Mouse (Mus musculus): ENCODE measurements around the gene Srpk2.

Srpk2 gene

GRCm38 (mm10) chr5:23502317-23502937 lies 182.0 kb downstream of the Srpk2 start:
- TF ChIP-seq NANOG (IDR thresholded peaks at IDR 0.05; ENCODE audit: borderline replicate concordance, low read length), result no peak
- TF ChIP-seq CTCF (conservative IDR thresholded peaks at IDR 0.05; ENCODE audit: low read length), result no peak
- no peak for TF ChIP-seq POU5F1 (IDR thresholded peaks at IDR 0.05; ENCODE audit: borderline replicate concordance, low read length)
- H3K36me3 ChIP-seq (ENCODE audit: insufficient read depth, low read length), result peaks cover 51% of the 10 kb centered on the region

GRCm38 (mm10) chr5:23501582-23502316 lies 182.7 kb downstream of the Srpk2 start:
- Histone ChIP-seq H3K9me3 (ENCODE audit: low read length) (no peaks in the 10 kb centered on the region), H3K4me3 (replicated peaks; ENCODE audit: low read length) (no peak overlapping the region), H3K36me3 (ENCODE audit: insufficient read depth, low read length) (peaks cover 57% of the 10 kb centered on the region), H3K27me3 (ENCODE audit: insufficient read depth, low read length) (no peaks in the 10 kb centered on the region), H3K4me1 (replicated peaks; ENCODE audit: low read depth, low read length) (peaks cover 26% of the 10 kb centered on the region)
- no peak for TF ChIP-seq POU5F1 (IDR thresholded peaks at IDR 0.05; ENCODE audit: borderline replicate concordance, low read length)
- TF ChIP-seq CTCF (conservative IDR thresholded peaks at IDR 0.05; ENCODE audit: low read length), result no peak
- TF ChIP-seq NANOG (IDR thresholded peaks at IDR 0.05; ENCODE audit: borderline replicate concordance, low read length), result no peak

More at GRCm38 (mm10) chr5:23502317-23502937, 182.0 kb downstream of the Srpk2 start:
- no peaks in the 10 kb centered on the region for H3K27me3 ChIP-seq (ENCODE audit: insufficient read depth, low read length)
- peaks cover 32% of the 10 kb centered on the region for H3K4me1 ChIP-seq (replicated peaks; ENCODE audit: low read depth, low read length)
- H3K4me3 ChIP-seq (replicated peaks; ENCODE audit: low read length), result peak overlapping the region; percentile 51; the same call in 1 of the 2 replicates
- H3K9me3 ChIP-seq (ENCODE audit: low read length), result no peaks in the 10 kb centered on the region

GRCm38 (mm10) chr5:23500715-23501114 lies 183.7 kb downstream of the Srpk2 start:
- no peaks in the 10 kb centered on the region for H3K27me3 ChIP-seq (ENCODE audit: insufficient read depth, low read length)
- TF ChIP-seq POU5F1 (IDR thresholded peaks at IDR 0.05; ENCODE audit: borderline replicate concordance, low read length), result no peak
- no peak for TF ChIP-seq NANOG (IDR thresholded peaks at IDR 0.05; ENCODE audit: borderline replicate concordance, low read length)
- no peak for TF ChIP-seq CTCF (conservative IDR thresholded peaks at IDR 0.05; ENCODE audit: low read length)
- H3K9me3 ChIP-seq (ENCODE audit: low read length), result no peaks in the 10 kb centered on the region
- H3K4me3 ChIP-seq (replicated peaks; ENCODE audit: low read length), result no peak overlapping the region
- H3K36me3 ChIP-seq (ENCODE audit: insufficient read depth, low read length), result peaks cover 63% of the 10 kb centered on the region
- peaks cover 24% of the 10 kb centered on the region for H3K4me1 ChIP-seq (replicated peaks; ENCODE audit: low read depth, low read length)

- TF ChIP-seq CTCF (conservative IDR thresholded peaks at IDR 0.05; ENCODE audit: low read length), result no peak
- no peak for TF ChIP-seq POU5F1 (IDR thresholded peaks at IDR 0.05; ENCODE audit: borderline replicate concordance, low read length)
- no peak for TF ChIP-seq NANOG (IDR thresholded peaks at IDR 0.05; ENCODE audit: borderline replicate concordance, low read length)
- H3K4me3 ChIP-seq (replicated peaks; ENCODE audit: low read length), result no peak overlapping the region
- peaks cover 24% of the 10 kb centered on the region for H3K4me1 ChIP-seq (replicated peaks; ENCODE audit: low read depth, low read length)
- no peaks in the 10 kb centered on the region for H3K9me3 ChIP-seq (ENCODE audit: low read length)
- H3K36me3 ChIP-seq (ENCODE audit: insufficient read depth, low read length), result peaks cover 72% of the 10 kb centered on the region
- H3K27me3 ChIP-seq (ENCODE audit: insufficient read depth, low read length), result no peaks in the 10 kb centered on the region
Measured at GRCm38 (mm10) chr5:23499257-23499656, 185.2 kb downstream of the Srpk2 start.

GRCm38 (mm10) chr5:23497920-23498319 lies 186.5 kb downstream of the Srpk2 start:
- Histone ChIP-seq H3K4me3 (replicated peaks; ENCODE audit: low read length) (no peak overlapping the region), H3K9me3 (ENCODE audit: low read length) (no peaks in the 10 kb centered on the region), H3K27me3 (ENCODE audit: insufficient read depth, low read length) (no peaks in the 10 kb centered on the region), H3K4me1 (replicated peaks; ENCODE audit: low read depth, low read length) (peaks cover 21% of the 10 kb centered on the region), H3K36me3 (ENCODE audit: insufficient read depth, low read length) (peaks cover 83% of the 10 kb centered on the region)
- TF ChIP-seq CTCF (conservative IDR thresholded peaks at IDR 0.05; ENCODE audit: low read length) (no peak), POU5F1 (IDR thresholded peaks at IDR 0.05; ENCODE audit: borderline replicate concordance, low read length) (no peak), NANOG (IDR thresholded peaks at IDR 0.05; ENCODE audit: borderline replicate concordance, low read length) (no peak)

GRCm38 (mm10) chr5:23496933-23497332 lies 187.5 kb downstream of the Srpk2 start:
- TF ChIP-seq POU5F1 (IDR thresholded peaks at IDR 0.05; ENCODE audit: borderline replicate concordance, low read length) (no peak), NANOG (IDR thresholded peaks at IDR 0.05; ENCODE audit: borderline replicate concordance, low read length) (no peak), CTCF (conservative IDR thresholded peaks at IDR 0.05; ENCODE audit: low read length) (no peak)

GRCm38 (mm10) chr5:23496396-23496795 lies 188.0 kb downstream of the Srpk2 start:
- H3K4me1 ChIP-seq (replicated peaks; ENCODE audit: low read depth, low read length), result peaks cover 13% of the 10 kb centered on the region
- no peaks in the 10 kb centered on the region for H3K9me3 ChIP-seq (ENCODE audit: low read length)
- H3K27me3 ChIP-seq (ENCODE audit: insufficient read depth, low read length), result no peaks in the 10 kb centered on the region
- H3K36me3 ChIP-seq (ENCODE audit: insufficient read depth, low read length), result peaks cover 88% of the 10 kb centered on the region
- no peak overlapping the region for H3K4me3 ChIP-seq (replicated peaks; ENCODE audit: low read length)
- TF ChIP-seq CTCF (conservative IDR thresholded peaks at IDR 0.05; ENCODE audit: low read length) (no peak), POU5F1 (IDR thresholded peaks at IDR 0.05; ENCODE audit: borderline replicate concordance, low read length) (no peak), NANOG (IDR thresholded peaks at IDR 0.05; ENCODE audit: borderline replicate concordance, low read length) (no peak)

More at GRCm38 (mm10) chr5:23496933-23497332, 187.5 kb downstream of the Srpk2 start:
- no peak overlapping the region for H3K4me3 ChIP-seq (replicated peaks; ENCODE audit: low read length)
- no peaks in the 10 kb centered on the region for H3K27me3 ChIP-seq (ENCODE audit: insufficient read depth, low read length)
- no peaks in the 10 kb centered on the region for H3K9me3 ChIP-seq (ENCODE audit: low read length)
- H3K36me3 ChIP-seq (ENCODE audit: insufficient read depth, low read length), result peaks cover 89% of the 10 kb centered on the region
- H3K4me1 ChIP-seq (replicated peaks; ENCODE audit: low read depth, low read length), result peaks cover 17% of the 10 kb centered on the region

- Histone ChIP-seq H3K36me3 (ENCODE audit: insufficient read depth, low read length) (peaks cover 81% of the 10 kb centered on the region), H3K27me3 (ENCODE audit: insufficient read depth, low read length) (no peaks in the 10 kb centered on the region), H3K4me3 (replicated peaks; ENCODE audit: low read length) (no peak overlapping the region), H3K4me1 (replicated peaks; ENCODE audit: low read depth, low read length) (no peaks in the 10 kb centered on the region), H3K9me3 (ENCODE audit: low read length) (no peaks in the 10 kb centered on the region)
- TF ChIP-seq CTCF (conservative IDR thresholded peaks at IDR 0.05; ENCODE audit: low read length) (no peak), POU5F1 (IDR thresholded peaks at IDR 0.05; ENCODE audit: borderline replicate concordance, low read length) (no peak), NANOG (IDR thresholded peaks at IDR 0.05; ENCODE audit: borderline replicate concordance, low read length) (no peak)
Measured at GRCm38 (mm10) chr5:23490797-23491196, 193.6 kb downstream of the Srpk2 start.

Data from E14TG2a.4 (cell line).